Mouse (Mus musculus) thymus, adult 2 months (tissue): ENCODE measurements around the gene Borcs8.

ENCODE experiments used
- CTCF ChIP-seq: fragments of 200-500 bp; IDR thresholded peaks from 2 replicates; pipeline ENCODE4 v1.5.1; 2012; ENCODE audit warnings: mild to moderate bottlenecking, control low read depth, low read length, moderate library complexity, borderline replicate concordance; ENCODE audit not compliant: control insufficient read depth, poor library complexity, insufficient read depth; ENCODE audit errors: extremely low read depth
- POLR2A ChIP-seq: fragments of 200-500 bp; IDR thresholded peaks from 2 replicates; pipeline ENCODE4 v1.6.1; 2012; ENCODE audit warnings: mild to moderate bottlenecking, low read length, control low read depth, moderate library complexity; ENCODE audit not compliant: control insufficient read depth, poor library complexity, insufficient read depth; ENCODE audit errors: extremely low read depth

DNA sequence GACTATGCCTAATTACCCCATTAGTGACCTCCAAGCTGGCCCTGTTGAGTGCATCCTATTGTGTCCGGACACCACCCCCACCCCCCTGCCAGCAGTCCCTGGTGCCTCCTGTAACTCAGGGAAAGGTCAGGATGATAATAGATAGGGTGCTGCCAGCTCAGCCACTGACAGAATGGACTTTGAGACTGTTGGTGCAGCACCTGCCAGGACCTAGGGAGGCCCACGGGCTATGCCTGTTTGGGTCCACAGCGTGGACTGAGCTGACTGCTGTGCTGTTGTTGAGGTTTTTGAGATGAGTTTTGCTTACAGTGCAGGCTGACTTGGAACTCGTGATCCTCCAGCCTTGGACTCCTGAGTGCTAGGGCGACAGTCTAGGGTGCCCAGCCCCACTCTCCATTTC, 53.9 kb downstream of the Borcs8 start:
- no peak for TF ChIP-seq POLR2A
- TF ChIP-seq CTCF = no peak
